Mouse (Mus musculus) kidney, postnatal 0 days (tissue): ENCODE data around the gene Tmem202. TPM values are rescaled to one million over a fixed set of nuclear protein-coding genes. Genes with fewer than 3 reads are reported as not detected.
A peak's percentile ranks its signal among the peaks of the same experiment; 100 is the strongest.

ENCODE experiments used
- ATAC-seq: fragments of 200-750 bp; cut with Nextera tagmentation; replicated peaks from 2 replicates; pipeline ENCODE4 v1.8.0; 2017; ENCODE audit warnings: low read depth, moderate number of reproducible peaks, moderate TSS enrichment, moderate library complexity; ENCODE audit not compliant: low FRiP score
- DNase-seq: peaks from one replicate; pipeline ENCODE4 v3.0.0-alpha.2; 2016; ENCODE audit warnings: low spot score
- H3K27ac ChIP-seq: fragments of 300-500 bp; sonication (generic); 2 replicates; pipeline ENCODE4 v1.5.1; 2014; ENCODE audit warnings: mild to moderate bottlenecking
- H3K27me3 ChIP-seq: fragments of 300-500 bp; sonication (generic); 2 replicates; pipeline ENCODE4 v1.6.1; 2014; ENCODE audit warnings: low read length, mixed read lengths; ENCODE audit not compliant: insufficient read depth
- H3K36me3 ChIP-seq: fragments of 300-500 bp; sonication (generic); 2 replicates; pipeline ENCODE4 v1.6.1; 2014; ENCODE audit warnings: low read length, mixed read lengths; ENCODE audit not compliant: insufficient read depth
- H3K4me1 ChIP-seq: fragments of 300-500 bp; sonication (generic); replicated peaks from 2 replicates; pipeline ENCODE4 v1.6.1; 2014; ENCODE audit warnings: antibody characterized with exemption, low read length, mixed read lengths; ENCODE audit not compliant: insufficient read depth
- H3K4me2 ChIP-seq: fragments of 300-500 bp; sonication (generic); 2 replicates; pipeline ENCODE4 v1.6.1; 2014; ENCODE audit warnings: mild to moderate bottlenecking, low read length, moderate library complexity, mixed read lengths
- H3K4me3 ChIP-seq: fragments of 300-500 bp; sonication (generic); replicated peaks from 2 replicates; pipeline ENCODE4 v1.5.1; 2014; ENCODE audit warnings: low read depth, low read length
- H3K9ac ChIP-seq: fragments of 300-500 bp; sonication (generic); 2 replicates; pipeline ENCODE4 v1.6.1; 2014; ENCODE audit warnings: low read depth, low read length
- H3K9me3 ChIP-seq: fragments of 300-500 bp; sonication (generic); replicated peaks from 2 replicates; pipeline ENCODE4 v1.6.1; 2016; ENCODE audit warnings: low read length, inconsistent platforms, mixed read lengths
- CTCF ChIP-seq: IDR thresholded peaks from 2 replicates; pipeline ENCODE4 v1.5.1; 2016; ENCODE audit warnings: antibody characterized with exemption, low read depth, mild to moderate bottlenecking, moderate library complexity
- WGBS: fragments of 180-500 bp; shearing (Covaris S2); extraction: QIAGEN DNeasy Blood & Tissue Kit; methylation state at CpG from one replicate; pipeline ENCODE4 v1.1.7; 2014; 5-methylcytosine and 5-hydroxymethylcytosine counted together
- polyA plus RNA-seq: library from polyadenylated mRNA; unstranded; fragments of >200 nt; fragmentation: Nextera tagmentation; extraction: Ambion mirVana; gene quantifications from 2 replicates; pipeline ENCODE4 v1.2.1, GENCODE M21; 2015

Gene Tmem202
- polyA plus RNA-seq, 1 experiment from 2014 or later, result 0.11 TPM

GRCm38 (mm10) chr9:59522906-59523305 lies 16.7 kb downstream of the Tmem202 start:
- no peak for ATAC-seq
- TF ChIP-seq CTCF, result no peak
- no peak overlapping the region for H3K4me3 ChIP-seq
- 49% methylated on average over 4 of the region's 4 CpGs for WGBS
- DNase-seq, result no peak
- H3K27ac ChIP-seq, result no peak overlapping the region
- no peaks in the 10 kb centered on the region for H3K9me3 ChIP-seq
- no peaks in the 10 kb centered on the region for H3K36me3 ChIP-seq
- H3K9ac ChIP-seq, result no peak overlapping the region
- H3K4me1 ChIP-seq, result no peaks in the 10 kb centered on the region
- H3K4me2 ChIP-seq, result no peak overlapping the region
- H3K27me3 ChIP-seq, result no peaks in the 10 kb centered on the region

DNA sequence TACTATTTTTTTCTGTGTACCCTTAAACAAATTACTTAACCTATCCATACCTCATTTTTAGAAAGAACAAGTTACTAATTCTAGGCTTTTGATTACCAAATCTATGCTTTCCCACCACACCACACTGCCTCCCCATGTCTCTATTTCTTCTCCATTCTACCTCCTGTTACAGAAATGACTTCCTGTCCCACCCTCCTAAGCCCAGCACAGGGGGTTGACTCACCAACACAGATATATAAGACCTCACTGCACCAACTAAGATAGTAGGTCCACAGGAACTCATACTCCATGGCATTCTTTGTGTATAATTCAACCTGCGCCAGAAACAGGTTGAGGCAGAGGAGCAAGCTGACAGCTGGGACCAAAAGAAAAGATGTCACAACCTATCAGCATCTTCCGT lies 20.3 kb downstream of the Tmem202 start:
- Histone ChIP-seq H3K4me2 (no peak overlapping the region), H3K4me3 (no peak overlapping the region), H3K9ac (no peak overlapping the region), H3K4me1 (no peaks in the 10 kb centered on the region), H3K27ac (no peak overlapping the region), H3K27me3 (no peaks in the 10 kb centered on the region), H3K36me3 (no peaks in the 10 kb centered on the region), H3K9me3 (no peaks in the 10 kb centered on the region)
- ATAC-seq, result no peak
- DNase-seq, result no peak
- 92% methylated on average over 2 of the region's 2 CpGs for WGBS
- TF ChIP-seq CTCF, result no peak

GRCm38 (mm10) chr9:59518976-59519375 lies 20.7 kb downstream of the Tmem202 start:
- H3K4me1 ChIP-seq, result no peaks in the 10 kb centered on the region
- WGBS, result 56% methylated on average over 5 of the region's 5 CpGs
- TF ChIP-seq CTCF, result no peak
- DNase-seq (no peak), ATAC-seq (no peak)
- H3K27me3 ChIP-seq, result no peaks in the 10 kb centered on the region
- H3K27ac ChIP-seq, result no peak overlapping the region
- H3K4me2 ChIP-seq, result no peak overlapping the region
- no peaks in the 10 kb centered on the region for H3K36me3 ChIP-seq
- H3K9ac ChIP-seq, result no peak overlapping the region
- H3K4me3 ChIP-seq, result no peak overlapping the region
- no peaks in the 10 kb centered on the region for H3K9me3 ChIP-seq

GRCm38 (mm10) chr9:59517127-59517526 lies 22.5 kb downstream of the Tmem202 start:
- Histone ChIP-seq H3K9me3 (no peaks in the 10 kb centered on the region), H3K4me2 (no peak overlapping the region), H3K9ac (no peak overlapping the region), H3K27ac (no peak overlapping the region), H3K27me3 (no peaks in the 10 kb centered on the region), H3K4me1 (no peaks in the 10 kb centered on the region), H3K4me3 (no peak overlapping the region), H3K36me3 (no peaks in the 10 kb centered on the region)
- WGBS, result 53% methylated on average over 7 of the region's 7 CpGs
- ATAC-seq, result no peak
- TF ChIP-seq CTCF, result peak; percentile 40; the same call in 1 of the 2 replicates
- peak; percentile 19 for DNase-seq

DNA sequence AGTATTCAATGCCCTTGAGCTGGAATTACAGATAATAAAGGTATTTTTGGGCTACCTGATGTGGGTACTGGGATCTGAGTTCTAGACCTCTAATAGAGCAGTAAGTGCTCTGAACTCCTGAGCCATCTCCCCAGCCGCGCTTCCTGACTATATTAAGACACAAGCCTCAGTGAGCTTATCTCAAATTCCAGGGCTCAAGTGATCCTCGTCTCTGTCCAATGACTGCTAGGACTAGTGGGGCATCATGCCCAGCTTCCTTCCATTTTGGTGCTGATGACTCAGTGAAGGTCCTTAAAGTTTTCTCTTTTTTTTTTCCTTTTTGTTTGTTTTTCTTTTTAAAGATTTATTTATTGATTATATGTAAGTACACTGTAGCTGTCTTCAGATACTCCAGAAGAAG lies 24.6 kb downstream of the Tmem202 start:
- no peaks in the 10 kb centered on the region for H3K27me3 ChIP-seq
- H3K9ac ChIP-seq, result no peak overlapping the region
- no peak overlapping the region for H3K4me3 ChIP-seq
- H3K27ac ChIP-seq, result no peak overlapping the region
- no peak for TF ChIP-seq CTCF
- H3K9me3 ChIP-seq, result no peaks in the 10 kb centered on the region
- ATAC-seq (no peak), DNase-seq (no peak)
- H3K36me3 ChIP-seq, result no peaks in the 10 kb centered on the region
- no peak overlapping the region for H3K4me2 ChIP-seq
- 44% methylated on average over 3 of the region's 3 CpGs for WGBS
- no peaks in the 10 kb centered on the region for H3K4me1 ChIP-seq

GRCm38 (mm10) chr9:59512381-59512780 lies 27.3 kb downstream of the Tmem202 start:
- H3K27ac ChIP-seq, result no peak overlapping the region
- H3K4me1 ChIP-seq, result no peaks in the 10 kb centered on the region
- no peaks in the 10 kb centered on the region for H3K9me3 ChIP-seq
- H3K4me2 ChIP-seq, result no peak overlapping the region
- no peaks in the 10 kb centered on the region for H3K27me3 ChIP-seq
- no peak overlapping the region for H3K9ac ChIP-seq
- H3K4me3 ChIP-seq, result no peak overlapping the region
- DNase-seq, result no peak
- ATAC-seq, result no peak
- TF ChIP-seq CTCF, result no peak
- 36% methylated on average over 4 of the region's 4 CpGs for WGBS
- no peaks in the 10 kb centered on the region for H3K36me3 ChIP-seq

DNA sequence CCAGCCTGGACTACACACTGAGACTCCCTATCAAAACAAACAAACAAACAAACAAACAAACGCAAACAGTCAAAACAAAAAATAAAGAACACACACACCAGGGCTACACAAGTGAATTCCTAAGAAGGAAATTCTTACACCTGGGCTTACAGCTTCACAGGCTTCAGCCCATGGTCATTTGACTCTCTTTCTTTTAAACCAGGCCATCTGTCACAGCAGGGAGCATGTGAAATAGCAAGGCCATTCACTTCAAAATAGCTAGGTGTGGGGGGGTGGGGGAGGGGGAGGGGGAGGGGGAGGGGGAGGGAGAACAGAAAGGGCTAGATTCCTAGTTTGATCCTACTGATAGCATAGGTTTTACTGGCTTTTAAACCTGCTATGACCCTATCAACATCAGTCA lies 31.5 kb downstream of the Tmem202 start:
- 48% methylated on average over 1 of the region's 1 CpGs for WGBS
- TF ChIP-seq CTCF, result no peak

More for the DNA sequence above, 31.5 kb downstream of the Tmem202 start:
- Histone ChIP-seq H3K27me3 (no peaks in the 10 kb centered on the region), H3K4me2 (no peak overlapping the region), H3K9ac (no peak overlapping the region), H3K9me3 (no peaks in the 10 kb centered on the region), H3K4me3 (no peak overlapping the region), H3K4me1 (no peaks in the 10 kb centered on the region), H3K36me3 (no peaks in the 10 kb centered on the region), H3K27ac (no peak overlapping the region)
- DNase-seq, result no peak
- no peak for ATAC-seq
